In genomic region chr10:87686785-87687184, GRCm38 (mm10) we compare ENCODE assay signal across 15 mouse cellular contexts.
DNase-seq lines count a peak whose midpoint lies in the region.
"Had no signal": no experiment of that assay in that cellular context is flagged by ENCODE, and none has a peak within 500 bp of the region (broad histone marks: within the 10 kb centered on the region; RNA-seq: fewer than 3 reads in every experiment).

No protein-coding gene starts in this region.

- intact Hi-C loops in left cerebral cortex, postnatal 10 days (cut with DNase I) = no loop called here

- DNase-seq in ES-CJ7 (ENCODE audit: low read depth, low spot score) (peak; percentile 27), WW6 (ENCODE audit: low read depth, low spot score) (peak; percentile 11)
- DNase-seq in gastrocnemius, postnatal 25 days = no peak
- DNase-seq in left cerebral cortex, postnatal 10 days (ENCODE audit: extremely low spot score in 1 of 2, low spot score in 2 of 2) = no peak
- DNase-seq in B cell, adult 2 months = no peak
- DNase-seq: adrenal gland, adult 2 months; adrenal gland, postnatal 10 days; adrenal gland, postnatal 25 days; cerebellum, adult 11 months; cerebellum, adult 18-20 months; cerebellum, adult 8-10 months; cerebellum, adult 9-11 months; cerebellum, postnatal 14 days; cerebellum, postnatal 36 days; embryo, embryonic 11 days had no signal

Comparison
In these comparisons a context has a peak if more than half of its experiments do, and no peak if none do; other contexts are left out.
1. DNase-seq: peak in ES-CJ7 (single experiment) and WW6 (single experiment); none in gastrocnemius, postnatal 25 days (single experiment), left cerebral cortex, postnatal 10 days (0 of 2) and B cell, adult 2 months (0 of 2).